Mouse (Mus musculus): ENCODE measurements around the gene Paip2b.
"Not testable (repeated sequence)": the region's sequence is repeated elsewhere in the genome, so short reads cannot be mapped to it uniquely, and the experiment has no call there.

Paip2b gene

GRCm38 (mm10) chr6:83831606-83832123 is at the start of gene Paip2b:
TSS of gene Paip2b (minus strand) at chr6:83831741.
- DNase-seq (ENCODE audit: low spot score) = peak; percentile 94

- DNase-seq (ENCODE audit: low spot score) = peak; percentile 45
These were observed 48.3 kb upstream of the Paip2b start for GRCm38 (mm10) chr6:83879815-83880214.

GRCm38 (mm10) chr6:83867598-83868585 is 36.4 kb upstream of the Paip2b start:
- peak; percentile 19 for DNase-seq (ENCODE audit: low spot score)

- peak; percentile 92 for DNase-seq (ENCODE audit: low spot score)
These were observed 35.5 kb upstream of the Paip2b start, which contains the start of gene Zfp638 for GRCm38 (mm10) chr6:83866954-83867597. TSS of gene Zfp638 (plus strand) at chr6:83867109.

GRCm38 (mm10) chr6:83866423-83866822 is 34.9 kb upstream of the Paip2b start:
- DNase-seq (ENCODE audit: low spot score) = no peak

GRCm38 (mm10) chr6:83863538-83863937 is 32.0 kb upstream of the Paip2b start:
- DNase-seq (ENCODE audit: low spot score) = no peak

GRCm38 (mm10) chr6:83860033-83860432 is 28.5 kb upstream of the Paip2b start:
- no peak for DNase-seq (ENCODE audit: low spot score)

GRCm38 (mm10) chr6:83857476-83857875 is 25.9 kb upstream of the Paip2b start:
- no peak for DNase-seq (ENCODE audit: low spot score)

GRCm38 (mm10) chr6:83849446-83849845 is 17.9 kb upstream of the Paip2b start:
- no peak for DNase-seq (ENCODE audit: low spot score)

- DNase-seq (ENCODE audit: low spot score) = no peak
These were observed 14.6 kb upstream of the Paip2b start for GRCm38 (mm10) chr6:83846141-83846540.

GRCm38 (mm10) chr6:83844913-83845312 is 13.4 kb upstream of the Paip2b start:
- no peak for DNase-seq (ENCODE audit: low spot score)

GRCm38 (mm10) chr6:83840086-83840485 is 8.5 kb upstream of the Paip2b start:
- DNase-seq (ENCODE audit: low spot score) = no peak

GRCm38 (mm10) chr6:83838046-83838445 is 6.5 kb upstream of the Paip2b start:
- no peak for DNase-seq (ENCODE audit: low spot score)

GRCm38 (mm10) chr6:83836826-83837225 is 5.3 kb upstream of the Paip2b start:
- DNase-seq (ENCODE audit: low spot score) = no peak

- DNase-seq (ENCODE audit: low spot score) = not testable (repeated sequence)
These were observed 852 bp upstream of the Paip2b start for GRCm38 (mm10) chr6:83832393-83832792.

- DNase-seq (ENCODE audit: low spot score) = no peak
These were observed 468 bp downstream of the Paip2b start for GRCm38 (mm10) chr6:83830941-83831605.

- no peak for DNase-seq (ENCODE audit: low spot score)
These were observed 9.7 kb downstream of the Paip2b start for GRCm38 (mm10) chr6:83821856-83822255.

GRCm38 (mm10) chr6:83820727-83821515 is 10.6 kb downstream of the Paip2b start:
- no peak for DNase-seq (ENCODE audit: low spot score)

GRCm38 (mm10) chr6:83818996-83819395 is 12.5 kb downstream of the Paip2b start:
- DNase-seq (ENCODE audit: low spot score) = no peak

GRCm38 (mm10) chr6:83815801-83816200 is 15.7 kb downstream of the Paip2b start:
- DNase-seq (ENCODE audit: low spot score) = no peak

GRCm38 (mm10) chr6:83802846-83803245 is 28.7 kb downstream of the Paip2b start:
- no peak for DNase-seq (ENCODE audit: low spot score)
